Mouse (Mus musculus) skeletal muscle tissue, adult 2 months (tissue): Measurements from ENCODE around the gene Rev3l.
"Not testable (repeated sequence)": the region's sequence is repeated elsewhere in the genome, so short reads cannot be mapped to it uniquely, and the experiment has no call there.

Experiments used
- DNase-seq: peaks from one replicate; pipeline ENCODE4 v3.0.0-alpha.2; 2012; ENCODE audit warnings: low read depth, low spot score

The Rev3l gene

GRCm38 (mm10) chr10:39785241-39785640 lies 53.3 kb downstream of the Rev3l start:
- no peak for DNase-seq

- no peak for DNase-seq
These were observed 61.4 kb downstream of the Rev3l start for GRCm38 (mm10) chr10:39793295-39793694.

- no peak for DNase-seq
These were observed 79.6 kb downstream of the Rev3l start for GRCm38 (mm10) chr10:39811507-39811906.

- no peak for DNase-seq
These were observed 110.7 kb downstream of the Rev3l start for GRCm38 (mm10) chr10:39842621-39843020.

- DNase-seq, result no peak
These were observed 133.6 kb downstream of the Rev3l start for GRCm38 (mm10) chr10:39865509-39865908.

- peak; percentile 69 for DNase-seq
These were observed 156.7 kb downstream of the Rev3l start for GRCm38 (mm10) chr10:39888621-39889020.

- no peak for DNase-seq
These were observed 162.1 kb downstream of the Rev3l start for GRCm38 (mm10) chr10:39893702-39894697.

- DNase-seq, result no peak
These were observed 164.6 kb downstream of the Rev3l start for GRCm38 (mm10) chr10:39896503-39896902.

GRCm38 (mm10) chr10:39898874-39899371 lies 167.0 kb downstream of the Rev3l start, which contains the start of gene Mfsd4b4:
Gene Mfsd4b4 (minus strand): TSS chr10:39899238.
- DNase-seq, result peak; percentile 93

- DNase-seq, result no peak
These were observed 172.3 kb downstream of the Rev3l start for GRCm38 (mm10) chr10:39904191-39904590.

- DNase-seq, result no peak
These were observed 175.1 kb downstream of the Rev3l start for GRCm38 (mm10) chr10:39906799-39907658.

GRCm38 (mm10) chr10:39908768-39909441 lies 177.0 kb downstream of the Rev3l start:
- DNase-seq, result no peak

GRCm38 (mm10) chr10:39912616-39913015 lies 180.7 kb downstream of the Rev3l start:
- DNase-seq, result no peak

- not testable (repeated sequence) for DNase-seq
These were observed 192.6 kb downstream of the Rev3l start for GRCm38 (mm10) chr10:39924556-39924955.
